Mouse (Mus musculus) lung, embryonic 15.5 days (tissue): ENCODE results near the gene Ptprm. TPM values are rescaled to one million over a fixed set of nuclear protein-coding genes. Genes with fewer than 3 reads are reported as not detected.
A peak's percentile ranks its signal among the peaks of the same experiment; 100 is the strongest.

Experiments
- ATAC-seq: fragments of 200-750 bp; cut with Nextera tagmentation; 2 replicates; pipeline ENCODE4 v1.8.0; 2017; ENCODE audit warnings: moderate number of reproducible peaks, borderline replicate concordance; ENCODE audit not compliant: low FRiP score, low TSS enrichment; ENCODE audit errors: extremely low read depth
- H3K27ac ChIP-seq: fragments of 300-500 bp; sonication (generic); 2 replicates; pipeline ENCODE4 v1.5.1; 2015; ENCODE audit warnings: moderate library complexity, mild to moderate bottlenecking, inconsistent platforms
- H3K27me3 ChIP-seq: fragments of 300-500 bp; sonication (generic); 2 replicates; pipeline ENCODE4 v1.6.1; 2015; ENCODE audit warnings: inconsistent platforms
- H3K36me3 ChIP-seq: fragments of 300-500 bp; sonication (generic); 2 replicates; pipeline ENCODE4 v1.6.1; 2015; ENCODE audit warnings: inconsistent platforms
- H3K4me1 ChIP-seq: fragments of 300-500 bp; sonication (generic); 2 replicates; pipeline ENCODE4 v1.6.1; 2015; ENCODE audit warnings: inconsistent platforms
- H3K4me2 ChIP-seq: fragments of 300-500 bp; sonication (generic); 2 replicates; pipeline ENCODE4 v1.6.1; 2015; ENCODE audit warnings: inconsistent platforms, mild to moderate bottlenecking, moderate library complexity
- H3K4me3 ChIP-seq: fragments of 300-500 bp; sonication (generic); 2 replicates; pipeline ENCODE4 v1.5.1; 2015; ENCODE audit warnings: mild to moderate bottlenecking, inconsistent platforms
- H3K9ac ChIP-seq: fragments of 300-500 bp; sonication (generic); 2 replicates; pipeline ENCODE4 v1.6.1; 2015; ENCODE audit warnings: inconsistent platforms
- H3K9me3 ChIP-seq: fragments of 300-500 bp; sonication (generic); 2 replicates; pipeline ENCODE4 v1.6.1; 2016; ENCODE audit warnings: inconsistent platforms
- WGBS: fragments of 180-500 bp; shearing (Covaris S2); methylation state at CpG from one replicate; pipeline ENCODE4 v1.1.7; 2015; 5-methylcytosine and 5-hydroxymethylcytosine counted together
- polyA plus RNA-seq: library from polyadenylated mRNA; unstranded; fragments of >200 nt; fragmentation: Nextera tagmentation; extraction: Ambion mirVana; gene quantifications from 2 replicates; pipeline ENCODE4 v1.2.1, GENCODE M21; 2015

Gene Ptprm
- polyA plus RNA-seq, 1 experiment from 2014 or later: 43.2 TPM

- no peak overlapping the region for H3K4me3 ChIP-seq
- H3K9ac ChIP-seq: no peak overlapping the region
- H3K27me3 ChIP-seq: no peaks in the 10 kb centered on the region
- H3K4me2 ChIP-seq: no peak overlapping the region
- peaks cover 14% of the 10 kb centered on the region for H3K4me1 ChIP-seq
- H3K9me3 ChIP-seq: no peaks in the 10 kb centered on the region
- no peaks in the 10 kb centered on the region for H3K36me3 ChIP-seq
- WGBS: 68% methylated on average over 9 of the region's 9 CpGs
- no peak for ATAC-seq
- no peak overlapping the region for H3K27ac ChIP-seq
These were observed 599.9 kb downstream of the Ptprm start for GRCm38 (mm10) chr17:66754208-66754865.

- no peak for ATAC-seq
These were observed 602.5 kb downstream of the Ptprm start for GRCm38 (mm10) chr17:66751746-66752145.

GRCm38 (mm10) chr17:66750481-66751206 is 603.6 kb downstream of the Ptprm start:
- WGBS: 74% methylated on average over 4 of the region's 4 CpGs

More at GRCm38 (mm10) chr17:66751746-66752145, 602.5 kb downstream of the Ptprm start:
- Histone ChIP-seq H3K9me3 (no peaks in the 10 kb centered on the region), H3K27ac (no peak overlapping the region), H3K4me3 (no peak overlapping the region), H3K4me1 (peaks cover 5% of the 10 kb centered on the region), H3K27me3 (no peaks in the 10 kb centered on the region), H3K9ac (no peak overlapping the region), H3K36me3 (no peaks in the 10 kb centered on the region), H3K4me2 (no peak overlapping the region)
- WGBS: 88% methylated on average over 8 of the region's 8 CpGs

GRCm38 (mm10) chr17:66749976-66750375 is 604.3 kb downstream of the Ptprm start:
- H3K27ac ChIP-seq: no peak overlapping the region
- no peaks in the 10 kb centered on the region for H3K27me3 ChIP-seq
- WGBS: 77% methylated on average over 7 of the region's 7 CpGs
- no peak overlapping the region for H3K9ac ChIP-seq
- no peaks in the 10 kb centered on the region for H3K36me3 ChIP-seq
- H3K4me2 ChIP-seq: no peak overlapping the region
- ATAC-seq: no peak
- H3K4me1 ChIP-seq: no peaks in the 10 kb centered on the region
- no peak overlapping the region for H3K4me3 ChIP-seq
- no peaks in the 10 kb centered on the region for H3K9me3 ChIP-seq

More at GRCm38 (mm10) chr17:66750481-66751206, 603.6 kb downstream of the Ptprm start:
- no peak overlapping the region for H3K4me3 ChIP-seq
- no peak overlapping the region for H3K9ac ChIP-seq
- no peak overlapping the region for H3K4me2 ChIP-seq
- no peaks in the 10 kb centered on the region for H3K4me1 ChIP-seq
- ATAC-seq: no peak
- no peaks in the 10 kb centered on the region for H3K9me3 ChIP-seq
- H3K27ac ChIP-seq: no peak overlapping the region
- H3K36me3 ChIP-seq: no peaks in the 10 kb centered on the region
- H3K27me3 ChIP-seq: no peaks in the 10 kb centered on the region

- Histone ChIP-seq H3K9me3 (no peaks in the 10 kb centered on the region), H3K9ac (no peak overlapping the region), H3K36me3 (0 out of 2 replicates have a peak, but pooled peaks cover 4% of the 10 kb centered on the region), H3K4me1 (no peaks in the 10 kb centered on the region), H3K27me3 (no peaks in the 10 kb centered on the region), H3K4me3 (no peak overlapping the region), H3K4me2 (no peak overlapping the region), H3K27ac (no peak overlapping the region)
- no peak for ATAC-seq
- 85% methylated on average over 8 of the region's 8 CpGs for WGBS
These were observed 607.8 kb downstream of the Ptprm start for GRCm38 (mm10) chr17:66746506-66746905.

GRCm38 (mm10) chr17:66743321-66743720 is 610.9 kb downstream of the Ptprm start:
- Histone ChIP-seq H3K27ac (no peak overlapping the region), H3K9ac (no peak overlapping the region), H3K4me2 (no peak overlapping the region), H3K4me1 (peaks cover 9% of the 10 kb centered on the region; the same call in 1 of the 2 replicates), H3K4me3 (no peak overlapping the region), H3K36me3 (0 out of 2 replicates have a peak, but pooled peaks cover 4% of the 10 kb centered on the region), H3K27me3 (no peaks in the 10 kb centered on the region), H3K9me3 (no peaks in the 10 kb centered on the region)
- 68% methylated on average over 7 of the region's 7 CpGs for WGBS
- ATAC-seq: no peak

- Histone ChIP-seq H3K4me2 (no peak overlapping the region), H3K4me3 (no peak overlapping the region), H3K36me3 (0 out of 2 replicates have a peak, but pooled peaks cover 4% of the 10 kb centered on the region), H3K27me3 (no peaks in the 10 kb centered on the region), H3K27ac (peak overlapping the region; percentile 94), H3K9ac (no peak overlapping the region), H3K4me1 (peaks cover 15% of the 10 kb centered on the region; the same call in 1 of the 2 replicates), H3K9me3 (no peaks in the 10 kb centered on the region)
- 44% methylated on average over 8 of the region's 8 CpGs for WGBS
- ATAC-seq: peak; percentile 90
These were observed 615.4 kb downstream of the Ptprm start for GRCm38 (mm10) chr17:66738779-66739345.

- no peak overlapping the region for H3K4me2 ChIP-seq
- 62% methylated on average over 6 of the region's 6 CpGs for WGBS
- H3K9me3 ChIP-seq: no peaks in the 10 kb centered on the region
- H3K27me3 ChIP-seq: no peaks in the 10 kb centered on the region
- ATAC-seq: no peak
- H3K27ac ChIP-seq: peak overlapping the region; percentile 94
- H3K4me1 ChIP-seq: peaks cover 15% of the 10 kb centered on the region; the same call in 1 of the 2 replicates
- H3K4me3 ChIP-seq: no peak overlapping the region
- no peak overlapping the region for H3K9ac ChIP-seq
- H3K36me3 ChIP-seq: 0 out of 2 replicates have a peak, but pooled peaks cover 4% of the 10 kb centered on the region
These were observed 615.9 kb downstream of the Ptprm start for GRCm38 (mm10) chr17:66738331-66738730.

- no peak overlapping the region for H3K4me2 ChIP-seq
- ATAC-seq: no peak
- H3K27me3 ChIP-seq: no peaks in the 10 kb centered on the region
- WGBS: 49% methylated on average over 6 of the region's 6 CpGs
- no peaks in the 10 kb centered on the region for H3K9me3 ChIP-seq
- H3K36me3 ChIP-seq: no peaks in the 10 kb centered on the region
- peaks cover 15% of the 10 kb centered on the region; the same call in 1 of the 2 replicates for H3K4me1 ChIP-seq
- H3K9ac ChIP-seq: no peak overlapping the region
- no peak overlapping the region for H3K4me3 ChIP-seq
- peak overlapping the region; percentile 55 for H3K27ac ChIP-seq
These were observed 617.8 kb downstream of the Ptprm start for GRCm38 (mm10) chr17:66736450-66736849.

GRCm38 (mm10) chr17:66733541-66733940 is 620.7 kb downstream of the Ptprm start:
- Histone ChIP-seq H3K4me2 (no peak overlapping the region), H3K27ac (no peak overlapping the region), H3K9ac (no peak overlapping the region), H3K9me3 (no peaks in the 10 kb centered on the region), H3K27me3 (no peaks in the 10 kb centered on the region), H3K4me3 (no peak overlapping the region), H3K4me1 (peaks cover 7% of the 10 kb centered on the region; the same call in 1 of the 2 replicates), H3K36me3 (no peaks in the 10 kb centered on the region)
- no peak for ATAC-seq
- WGBS: 85% methylated on average over 12 of the region's 12 CpGs

- Histone ChIP-seq H3K27me3 (no peaks in the 10 kb centered on the region), H3K4me3 (no peak overlapping the region), H3K9ac (no peak overlapping the region), H3K4me1 (no peaks in the 10 kb centered on the region), H3K27ac (no peak overlapping the region), H3K36me3 (no peaks in the 10 kb centered on the region), H3K4me2 (no peak overlapping the region), H3K9me3 (no peaks in the 10 kb centered on the region)
- 67% methylated on average over 6 of the region's 6 CpGs for WGBS
- ATAC-seq: no peak
These were observed 624.3 kb downstream of the Ptprm start for GRCm38 (mm10) chr17:66729979-66730378.

GRCm38 (mm10) chr17:66720992-66721351 is 633.3 kb downstream of the Ptprm start:
- 43% methylated on average over 9 of the region's 9 CpGs for WGBS
- H3K4me2 ChIP-seq: no peak overlapping the region
- no peaks in the 10 kb centered on the region for H3K4me1 ChIP-seq
- no peak overlapping the region for H3K27ac ChIP-seq
- H3K36me3 ChIP-seq: no peaks in the 10 kb centered on the region
- no peak for ATAC-seq
- no peaks in the 10 kb centered on the region for H3K27me3 ChIP-seq
- no peak overlapping the region for H3K4me3 ChIP-seq
- no peak overlapping the region for H3K9ac ChIP-seq
- H3K9me3 ChIP-seq: no peaks in the 10 kb centered on the region
